Mouse (Mus musculus) layer of hippocampus, adult 8-10 months (tissue): ENCODE results near the gene Galntl6. TPM values are rescaled to one million over a fixed set of nuclear protein-coding genes. Genes with fewer than 3 reads are reported as not detected.
A peak's percentile ranks its signal among the peaks of the same experiment; 100 is the strongest.

ENCODE experiments used
- DNase-seq, 2 experiments: peaks; one replicate each; pipeline ENCODE4 v3.0.0; 2022; ENCODE audit warnings: low spot score in 2 of 2
- total RNA-seq, 4 experiments: library from RNA; stranded (reverse); gene quantifications; 2 replicates each; pipeline ENCODE4 v1.2.4; 2022

Galntl6 gene
- total RNA-seq, 4 experiments from 2014 or later, result 35.5 to 46.2 (median 39.0) TPM

GRCm38 (mm10) chr8:58265485-58265884 lies 647.0 kb downstream of the Galntl6 start:
- no peak for DNase-seq

- DNase-seq, result peak in 1 of 2 experiments; percentile 4
These were observed 653.7 kb downstream of the Galntl6 start for GRCm38 (mm10) chr8:58258577-58259315.

GRCm38 (mm10) chr8:58253620-58254019 lies 658.8 kb downstream of the Galntl6 start:
- DNase-seq, result no peak

GRCm38 (mm10) chr8:58244830-58245229 lies 667.6 kb downstream of the Galntl6 start:
- DNase-seq, result no peak

- no peak for DNase-seq
These were observed 678.2 kb downstream of the Galntl6 start for GRCm38 (mm10) chr8:58234220-58234619.

- DNase-seq, result no peak
These were observed 683.7 kb downstream of the Galntl6 start for GRCm38 (mm10) chr8:58228725-58229124.

GRCm38 (mm10) chr8:58217885-58218284 lies 694.6 kb downstream of the Galntl6 start:
- DNase-seq, result no peak

GRCm38 (mm10) chr8:58189694-58190093 lies 722.7 kb downstream of the Galntl6 start:
- DNase-seq, result no peak

- DNase-seq, result peak; percentile 18 to 52
These were observed 765.5 kb downstream of the Galntl6 start for GRCm38 (mm10) chr8:58146961-58147360.

- DNase-seq, result no peak
These were observed 825.7 kb downstream of the Galntl6 start for GRCm38 (mm10) chr8:58086733-58087132.

GRCm38 (mm10) chr8:58084931-58085330 lies 827.5 kb downstream of the Galntl6 start:
- DNase-seq, result no peak

GRCm38 (mm10) chr8:58081715-58082114 lies 830.7 kb downstream of the Galntl6 start:
- no peak for DNase-seq

GRCm38 (mm10) chr8:58074611-58075010 lies 837.8 kb downstream of the Galntl6 start:
- no peak for DNase-seq

- DNase-seq, result no peak
These were observed 838.7 kb downstream of the Galntl6 start for GRCm38 (mm10) chr8:58073733-58074132.

GRCm38 (mm10) chr8:58032271-58032670 lies 880.2 kb downstream of the Galntl6 start:
- DNase-seq, result no peak

- DNase-seq, result no peak
These were observed 886.9 kb downstream of the Galntl6 start for GRCm38 (mm10) chr8:58025558-58025957.

GRCm38 (mm10) chr8:58025094-58025493 lies 887.3 kb downstream of the Galntl6 start:
- DNase-seq, result no peak

GRCm38 (mm10) chr8:58023426-58024176 lies 888.8 kb downstream of the Galntl6 start:
- DNase-seq, result no peak

GRCm38 (mm10) chr8:57989428-57990171 lies 922.8 kb downstream of the Galntl6 start:
- no peak for DNase-seq

- no peak for DNase-seq
These were observed 935.1 kb downstream of the Galntl6 start for GRCm38 (mm10) chr8:57977372-57977771.

GRCm38 (mm10) chr8:57974093-57974492 lies 938.3 kb downstream of the Galntl6 start:
- no peak for DNase-seq

GRCm38 (mm10) chr8:57972832-57973231 lies 939.6 kb downstream of the Galntl6 start:
- no peak for DNase-seq
